ENCODE assay signal across 8 mouse cellular contexts in genomic region chr7:92742774-92743173, GRCm38 (mm10). TPM values are rescaled to one million over a fixed set of nuclear protein-coding genes. Genes with fewer than 3 reads are reported as not detected.
A peak's percentile ranks its signal among the peaks of the same experiment; 100 is the strongest.
DNase-seq lines count a peak whose midpoint lies in the region; ATAC-seq and TF ChIP-seq lines count a peak whose summit lies in the region.

No protein-coding gene starts in this region.

- no peak for TF ChIP-seq CTCF in E14TG2a.4 (conservative IDR thresholded peaks at IDR 0.05; ENCODE audit: low read length)

- no peaks in the 10 kb centered on the region for H3K9me3 ChIP-seq in E14TG2a.4 (ENCODE audit: low read length)
- no peaks in the 10 kb centered on the region for H3K9me3 ChIP-seq in forebrain, embryonic 13.5 days (replicated peaks)
- no peaks in the 10 kb centered on the region for H3K9me3 ChIP-seq in midbrain, embryonic 16.5 days (replicated peaks; ENCODE audit: control insufficient read depth, low read length, poor library complexity, severe bottlenecking)

- ATAC-seq in forebrain, embryonic 13.5 days: no peak
- ATAC-seq in midbrain, embryonic 16.5 days: no peak
- ATAC-seq in frontal cortex, adult (ENCODE audit: low TSS enrichment): no peak

- H3K9ac ChIP-seq in forebrain, embryonic 13.5 days: peak overlapping the region; percentile 70
- H3K9ac ChIP-seq in midbrain, embryonic 16.5 days (ENCODE audit: low read depth, low read length): peak overlapping the region; percentile 78

- DNase-seq in MEL-GATA-1-ER (ENCODE audit: extremely low read depth, low read depth): peak; percentile 32
- DNase-seq in kidney, postnatal 14 days: peak; percentile 48
- no peak for DNase-seq in ovary, postnatal 14 days (ENCODE audit: low spot score)
- no peak for DNase-seq in right cerebral cortex, postnatal 25 days

- H3K36me3 ChIP-seq in E14TG2a.4 (ENCODE audit: insufficient read depth, low read length): peaks cover 26% of the 10 kb centered on the region
- H3K36me3 ChIP-seq in forebrain, embryonic 13.5 days (ENCODE audit: poor library complexity, severe bottlenecking): peaks cover 6% of the 10 kb centered on the region; the same call in 1 of the 2 replicates
- 0 out of 2 replicates have a peak, but pooled peaks cover 2% of the 10 kb centered on the region for H3K36me3 ChIP-seq in midbrain, embryonic 16.5 days (ENCODE audit: control insufficient read depth, insufficient read depth, low read length)

- H3K27me3 ChIP-seq in E14TG2a.4 (ENCODE audit: insufficient read depth, low read length): no peaks in the 10 kb centered on the region
- no peaks in the 10 kb centered on the region for H3K27me3 ChIP-seq in forebrain, embryonic 13.5 days
- H3K27me3 ChIP-seq in midbrain, embryonic 16.5 days (ENCODE audit: control insufficient read depth, insufficient read depth, low read depth, low read length): no peaks in the 10 kb centered on the region

- 2% methylated on average over 6 of the region's 6 CpGs for WGBS in forebrain, embryonic 13.5 days
- 1% methylated on average over 6 of the region's 6 CpGs for WGBS in midbrain, embryonic 16.5 days

- H3K27ac ChIP-seq in forebrain, embryonic 13.5 days: no peak overlapping the region
- H3K27ac ChIP-seq in midbrain, embryonic 16.5 days (ENCODE audit: low read length): peak overlapping the region; percentile 96

- H3K4me2 ChIP-seq in forebrain, embryonic 13.5 days: peak overlapping the region; percentile 63
- H3K4me2 ChIP-seq in midbrain, embryonic 16.5 days (ENCODE audit: low read length): peak overlapping the region; percentile 50

- H3K4me3 ChIP-seq in E14TG2a.4 (replicated peaks; ENCODE audit: low read length): peak overlapping the region; percentile 97
- H3K4me3 ChIP-seq in forebrain, embryonic 13.5 days: peak overlapping the region; percentile 85
- H3K4me3 ChIP-seq in midbrain, embryonic 16.5 days (ENCODE audit: low read depth, low read length): peak overlapping the region; percentile 73

- H3K4me1 ChIP-seq in E14TG2a.4 (replicated peaks; ENCODE audit: low read depth, low read length): peaks cover 56% of the 10 kb centered on the region
- peaks cover 36% of the 10 kb centered on the region for H3K4me1 ChIP-seq in forebrain, embryonic 13.5 days
- peaks cover 36% of the 10 kb centered on the region for H3K4me1 ChIP-seq in midbrain, embryonic 16.5 days (ENCODE audit: control insufficient read depth, insufficient read depth, low read length)

RNA-seq across cellular contexts. Expression of gene Rab30, which starts 1.4 kb away (rescaled TPM):
- 19.8 and 21.4 TPM in 2 replicates for polyA plus RNA-seq in forebrain, embryonic 13.5 days (2015; fragmentation: Nextera tagmentation; extraction: Ambion mirVana)
- 19.9 and 22.4 TPM in 2 replicates for polyA plus RNA-seq in midbrain, embryonic 16.5 days (2015; fragmentation: Nextera tagmentation; extraction: Ambion mirVana)

Comparison
In these comparisons a context has a peak if more than half of its experiments do, and no peak if none do; other contexts are left out.
1. DNase-seq: peak in MEL-GATA-1-ER (single experiment) and kidney, postnatal 14 days (single experiment); none in ovary, postnatal 14 days (single experiment) and right cerebral cortex, postnatal 25 days (single experiment).
2. Peak in every context shown above with its lines, with median percentiles within 50 percentile points of each other: H3K4me3 ChIP-seq.